Mouse (Mus musculus): Measurements from ENCODE around the gene Cltc. TPM values are rescaled to one million over a fixed set of nuclear protein-coding genes. Genes with fewer than 3 reads are reported as not detected.

Cltc gene
- total RNA-seq, 2 experiments from 2014 or later, result 302 to 369 TPM

- peak; percentile 77 for ATAC-seq (replicated peaks; ENCODE audit: low FRiP score, poor library complexity, severe bottlenecking)
Observed at GRCm38 (mm10) chr11:86653446-86653845, 103.9 kb downstream of the Cltc start.

- ATAC-seq (replicated peaks; ENCODE audit: low FRiP score, poor library complexity, severe bottlenecking), result no peak
Observed at GRCm38 (mm10) chr11:86652578-86652979, 104.8 kb downstream of the Cltc start.

GRCm38 (mm10) chr11:86650676-86651075 lies 106.7 kb downstream of the Cltc start:
- no peak for ATAC-seq (replicated peaks; ENCODE audit: low FRiP score, poor library complexity, severe bottlenecking)

- no peak for ATAC-seq (replicated peaks; ENCODE audit: low FRiP score, poor library complexity, severe bottlenecking)
Observed at GRCm38 (mm10) chr11:86649542-86649941, 107.8 kb downstream of the Cltc start.

GRCm38 (mm10) chr11:86647706-86648447 lies 109.5 kb downstream of the Cltc start:
- ATAC-seq (replicated peaks; ENCODE audit: low FRiP score, poor library complexity, severe bottlenecking), result no peak

GRCm38 (mm10) chr11:86646885-86647459 lies 110.4 kb downstream of the Cltc start:
- no peak for ATAC-seq (replicated peaks; ENCODE audit: low FRiP score, poor library complexity, severe bottlenecking)

- no peak for ATAC-seq (replicated peaks; ENCODE audit: low FRiP score, poor library complexity, severe bottlenecking)
Observed at GRCm38 (mm10) chr11:86646136-86646834, 111.1 kb downstream of the Cltc start.

- ATAC-seq (replicated peaks; ENCODE audit: low FRiP score, poor library complexity, severe bottlenecking), result no peak
Observed at GRCm38 (mm10) chr11:86644553-86644952, 112.8 kb downstream of the Cltc start.

Other genes with a start within 250 kb of the Cltc start
- 34.4 and 42.5 TPM in 2 replicates for gene Rps6kb1, start 212.8 kb downstream of the Cltc start, total RNA-seq (2015; ENCODE audit: low replicate concordance)
- 43.0 and 73.8 TPM in 2 replicates for gene Rps6kb1, start 212.8 kb downstream of the Cltc start, total RNA-seq (2017; ENCODE audit: low replicate concordance)
- 18.0 and 20.1 TPM in 2 replicates for gene Tubd1, start 212.6 kb downstream of the Cltc start, total RNA-seq (2015; ENCODE audit: low replicate concordance)
- gene Tubd1, start 212.6 kb downstream of the Cltc start, total RNA-seq (2017; ENCODE audit: low replicate concordance), result 16.4 and 31.6 TPM in 2 replicates
- gene Vmp1, start 73.7 kb downstream of the Cltc start, total RNA-seq (2015; ENCODE audit: low replicate concordance), result 113 and 179 TPM in 2 replicates
- 73.2 and 117 TPM in 2 replicates for gene Vmp1, start 73.7 kb downstream of the Cltc start, total RNA-seq (2017; ENCODE audit: low replicate concordance)
- 6.5 and 9.6 TPM in 2 replicates for gene Ptrh2, start 73.6 kb downstream of the Cltc start, total RNA-seq (2015; ENCODE audit: low replicate concordance)
- 6.1 and 7.2 TPM in 2 replicates for gene Ptrh2, start 73.6 kb downstream of the Cltc start, total RNA-seq (2017; ENCODE audit: low replicate concordance)
- 11.5 and 26.8 TPM in 2 replicates for gene Dhx40, start 50.2 kb upstream of the Cltc start, total RNA-seq (2015; ENCODE audit: low replicate concordance)
- 20.6 and 22.7 TPM in 2 replicates for gene Dhx40, start 50.2 kb upstream of the Cltc start, total RNA-seq (2017; ENCODE audit: low replicate concordance)
- gene Ypel2, start 236.1 kb upstream of the Cltc start, total RNA-seq (2015; ENCODE audit: low replicate concordance), result 0.36 and 2.9 TPM in 2 replicates
- gene Ypel2, start 236.1 kb upstream of the Cltc start, total RNA-seq (2017; ENCODE audit: low replicate concordance), result 0.13 and 1.5 TPM in 2 replicates

Data from erythroid progenitor cell, adult 5-6 weeks (primary cell).